Mouse (Mus musculus) adrenal gland, adult 8-10 months (tissue): ENCODE results near the gene Kcnip3. TPM values are rescaled to one million over a fixed set of nuclear protein-coding genes. Genes with fewer than 3 reads are reported as not detected.

Experiments used
- DNase-seq: peaks from one replicate; pipeline ENCODE4 v3.0.0; 2022
- total RNA-seq, 4 experiments: library from RNA; stranded (reverse); gene quantifications; 2 replicates each; pipeline ENCODE4 v1.2.4; 2022

Gene Kcnip3
- total RNA-seq, 4 experiments from 2014 or later = 7.8 to 10.2 (median 9.1) TPM

DNA sequence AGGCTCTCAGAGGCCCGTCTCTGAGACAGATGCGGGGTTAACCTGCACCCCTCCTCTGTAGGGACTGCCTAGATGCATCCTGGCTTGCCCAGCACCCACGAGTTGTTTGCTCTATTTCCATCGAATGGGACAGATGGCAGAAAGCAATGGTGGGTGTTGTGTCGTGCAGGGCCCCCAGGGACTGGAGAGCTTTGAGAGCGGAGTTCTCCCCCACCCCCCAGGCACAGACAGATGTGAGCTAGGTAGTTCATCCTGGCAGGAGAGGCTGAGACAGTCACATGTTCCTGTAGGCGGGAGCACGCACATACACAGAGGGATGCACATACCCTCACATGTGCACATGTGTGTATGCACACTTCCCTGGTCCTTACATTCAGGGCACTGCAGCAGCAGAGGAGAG is 4.8 kb downstream of the Kcnip3 start:
- DNase-seq = no peak

GRCm38 (mm10) chr2:127514380-127515124 is 7.3 kb downstream of the Kcnip3 start:
- DNase-seq = no peak

DNA sequence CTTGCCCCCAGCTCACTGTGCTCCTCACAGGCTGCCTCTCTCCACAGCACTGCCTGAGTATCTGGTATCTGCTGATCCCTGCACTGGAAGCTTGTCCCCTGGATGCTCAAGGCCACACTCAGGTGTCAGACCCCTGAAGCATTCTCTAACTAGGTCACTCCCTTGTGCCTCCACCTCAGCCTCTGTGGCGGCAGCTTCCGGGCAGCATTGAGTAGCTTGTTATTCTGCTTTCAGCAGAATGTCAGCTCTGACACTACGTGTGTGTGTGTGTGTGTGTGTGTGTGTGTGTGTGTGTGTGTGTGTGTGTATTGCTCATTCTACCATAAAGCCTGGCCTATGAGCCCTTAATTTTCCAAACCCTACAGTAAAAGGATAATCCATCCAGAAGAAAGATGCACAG is 8.7 kb downstream of the Kcnip3 start:
- DNase-seq = no peak

- DNase-seq = no peak
Measured at GRCm38 (mm10) chr2:127511426-127511825, 10.5 kb downstream of the Kcnip3 start.

- peak; percentile 20 for DNase-seq
Measured at GRCm38 (mm10) chr2:127507967-127508660, 13.8 kb downstream of the Kcnip3 start.

GRCm38 (mm10) chr2:127507077-127507774 is 14.7 kb downstream of the Kcnip3 start:
- DNase-seq = peak; percentile 54

- no peak for DNase-seq
Measured at GRCm38 (mm10) chr2:127506131-127506632, 15.7 kb downstream of the Kcnip3 start.

GRCm38 (mm10) chr2:127505196-127505595 is 16.7 kb downstream of the Kcnip3 start:
- DNase-seq = no peak

DNA sequence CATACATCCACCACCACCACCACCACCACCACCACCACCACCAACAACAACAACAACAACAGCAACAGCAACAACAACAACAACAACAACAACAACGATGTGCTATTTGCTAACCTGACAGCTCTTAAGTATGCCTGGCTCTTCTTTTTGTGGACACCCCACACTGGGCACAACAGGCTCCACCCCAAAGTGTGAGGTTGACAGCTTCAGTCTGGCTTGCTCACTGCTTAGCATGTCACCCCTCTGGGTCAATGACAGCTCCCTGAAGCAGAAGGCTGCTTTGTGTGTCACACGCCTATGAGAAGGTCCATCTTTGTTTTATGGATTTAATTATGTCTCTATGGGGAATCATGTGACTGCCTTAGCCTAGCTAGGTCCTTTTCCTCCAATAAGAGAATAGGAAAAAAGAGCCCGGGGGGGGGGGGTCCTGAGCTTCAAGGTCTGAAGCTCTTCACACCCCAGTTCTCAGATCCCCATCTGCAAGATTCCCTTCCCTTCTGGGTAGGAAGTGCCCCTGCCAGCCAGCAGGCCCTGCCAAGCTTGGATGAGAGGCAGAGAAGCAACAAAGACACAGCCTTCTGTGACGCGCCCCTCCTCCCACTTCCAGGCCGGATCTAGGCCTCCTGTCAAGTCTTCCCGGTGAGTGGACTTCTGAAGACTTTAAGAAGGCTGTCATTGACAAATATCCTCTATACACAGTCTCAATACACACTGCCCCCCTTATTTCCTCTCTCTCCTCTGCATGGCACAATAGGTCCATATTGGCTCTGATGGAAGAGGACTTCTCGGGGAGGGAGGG is 17.9 kb downstream of the Kcnip3 start:
- no peak for DNase-seq

- DNase-seq = no peak
Measured at GRCm38 (mm10) chr2:127501061-127501460, 20.8 kb downstream of the Kcnip3 start.

- no peak for DNase-seq
Measured at GRCm38 (mm10) chr2:127498750-127499149, 23.1 kb downstream of the Kcnip3 start.

DNA sequence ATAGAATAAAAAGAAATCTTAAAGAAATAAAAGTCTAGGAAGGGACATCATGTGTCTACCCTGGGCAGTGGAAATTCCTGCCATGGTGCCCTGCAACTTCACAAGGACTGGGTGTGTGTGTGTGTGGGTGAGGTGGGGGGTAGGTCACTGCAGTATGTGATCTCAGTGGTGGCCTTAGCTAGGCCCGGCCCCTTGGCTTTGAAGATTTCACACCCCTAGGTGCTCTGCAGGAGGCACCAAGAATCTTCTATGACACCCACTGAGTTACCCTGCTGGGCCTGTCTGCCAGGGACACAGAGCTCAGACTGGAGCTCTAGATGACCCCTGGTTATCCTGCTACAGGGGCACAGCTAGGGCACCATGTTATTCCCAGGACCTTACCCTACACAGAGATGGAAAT is 25.6 kb downstream of the Kcnip3 start:
- no peak for DNase-seq

DNA sequence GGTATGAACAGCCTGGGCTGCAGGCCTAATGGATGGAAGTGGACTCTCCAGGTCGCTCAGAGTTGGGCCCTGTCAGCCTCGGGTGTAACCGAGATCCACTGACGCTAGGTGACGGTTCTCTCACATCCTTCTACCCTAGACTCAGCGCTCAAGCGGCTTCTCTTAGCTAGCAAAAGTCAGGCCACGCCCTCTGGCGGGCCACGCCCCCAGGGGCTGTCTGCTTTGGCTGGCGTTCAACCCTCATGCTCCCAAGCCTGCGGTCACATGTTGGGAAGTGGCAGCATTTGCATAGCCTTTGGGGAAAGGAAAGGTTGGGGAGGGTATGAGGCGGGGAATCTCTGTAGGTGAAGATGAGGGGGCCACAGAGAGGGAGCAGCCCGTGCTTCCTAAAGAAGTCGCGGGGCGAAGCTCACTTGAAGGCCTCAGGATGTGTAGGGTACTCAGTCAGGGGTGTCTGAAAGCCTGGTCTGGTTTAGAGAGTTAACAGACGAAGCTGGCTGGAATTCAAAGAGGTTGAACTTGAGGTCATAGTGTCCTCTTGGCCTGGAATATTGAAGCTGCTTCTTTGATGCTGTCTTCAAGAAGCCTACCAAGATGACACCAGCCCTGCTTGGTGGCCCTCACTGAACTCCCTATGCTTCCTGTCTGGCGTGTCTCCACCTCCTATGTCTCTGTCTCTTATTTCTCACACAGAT is 37.3 kb downstream of the Kcnip3 start:
- DNase-seq = peak; percentile 21

GRCm38 (mm10) chr2:127483001-127483400 is 38.9 kb downstream of the Kcnip3 start:
- DNase-seq = no peak

DNA sequence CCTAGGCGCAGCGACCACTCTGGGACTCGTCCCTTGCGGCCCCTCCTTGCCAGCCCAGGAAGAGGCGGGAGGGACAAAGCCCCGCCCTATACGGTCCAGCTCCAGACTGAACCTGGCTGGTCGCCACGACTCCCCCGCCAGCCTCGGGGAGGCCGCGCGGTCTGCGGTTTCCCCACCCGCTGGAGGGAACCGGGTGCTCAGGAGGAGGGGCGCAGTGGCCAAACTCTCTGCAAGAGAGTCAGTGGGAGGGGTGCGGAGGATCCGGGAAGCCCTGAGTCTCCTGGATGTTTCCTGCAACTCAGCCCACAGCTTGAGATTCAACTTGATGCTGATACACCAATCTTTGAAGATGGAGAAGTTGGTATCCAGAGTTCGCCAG is 39.4 kb downstream of the Kcnip3 start:
- peak; percentile 27 for DNase-seq

GRCm38 (mm10) chr2:127481841-127482532 is 39.9 kb downstream of the Kcnip3 start:
- DNase-seq = no peak

DNA sequence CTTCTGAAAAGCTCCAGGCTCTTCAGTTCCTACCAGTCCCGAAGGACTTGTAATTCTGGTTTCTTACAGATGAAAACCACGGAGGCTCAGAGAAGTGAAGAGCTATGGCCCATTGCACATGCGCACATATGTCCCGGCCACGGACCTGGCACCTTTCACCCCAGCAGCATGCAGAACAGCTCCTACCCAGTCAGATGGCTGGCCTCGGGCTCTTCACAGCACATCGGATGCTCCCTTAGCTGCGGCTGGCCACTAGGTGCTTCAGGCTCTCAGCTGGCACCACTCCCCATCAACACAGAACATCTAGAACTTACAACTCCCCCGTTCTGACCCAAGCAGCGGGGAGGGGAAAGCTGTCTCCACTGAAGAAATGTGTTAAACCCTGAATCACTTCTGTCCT is 42.1 kb downstream of the Kcnip3 start:
- no peak for DNase-seq

DNA sequence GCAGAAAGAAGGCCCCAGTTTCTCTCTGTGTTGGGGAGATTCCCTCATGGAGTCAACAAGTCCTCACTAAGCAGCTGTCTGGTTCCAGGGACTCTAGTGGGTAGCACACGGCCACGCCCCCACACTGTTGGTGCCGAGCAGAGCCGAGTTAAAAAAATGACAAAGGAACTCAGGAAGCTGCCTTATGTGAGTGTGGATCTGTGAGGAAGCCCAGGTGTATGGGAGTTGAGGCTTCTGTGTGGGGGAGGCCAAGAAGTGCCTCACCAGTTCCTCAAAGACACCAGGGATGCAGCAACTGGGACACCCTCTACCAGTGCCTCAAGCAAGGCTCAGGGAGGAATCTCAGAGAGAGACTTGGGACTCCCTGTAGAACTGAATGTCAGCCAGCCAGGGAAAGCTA is 42.7 kb downstream of the Kcnip3 start:
- no peak for DNase-seq

GRCm38 (mm10) chr2:127472279-127472678 is 49.6 kb downstream of the Kcnip3 start:
- DNase-seq = no peak

GRCm38 (mm10) chr2:127471281-127471680 is 50.6 kb downstream of the Kcnip3 start:
- DNase-seq = no peak

DNA sequence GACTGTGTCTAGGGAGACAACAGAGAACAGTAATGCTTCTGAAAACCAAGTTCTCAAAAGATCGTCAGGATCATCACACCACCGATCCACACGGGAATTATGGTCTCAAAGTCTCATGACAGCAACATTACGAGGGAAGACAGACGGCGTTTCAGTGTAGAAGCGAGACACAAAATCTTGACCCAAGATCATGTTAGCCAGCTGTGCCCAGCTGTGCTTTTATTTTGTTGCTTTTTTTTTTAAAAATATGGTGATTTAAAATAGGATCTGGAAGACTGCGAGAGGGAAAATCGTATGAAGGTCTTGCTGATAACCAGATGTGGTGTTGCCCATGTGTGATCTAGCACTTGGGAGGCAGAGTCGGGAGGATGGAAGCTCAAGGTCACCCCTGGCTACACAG is 51.2 kb downstream of the Kcnip3 start:
- no peak for DNase-seq
